In the genomic region with DNA sequence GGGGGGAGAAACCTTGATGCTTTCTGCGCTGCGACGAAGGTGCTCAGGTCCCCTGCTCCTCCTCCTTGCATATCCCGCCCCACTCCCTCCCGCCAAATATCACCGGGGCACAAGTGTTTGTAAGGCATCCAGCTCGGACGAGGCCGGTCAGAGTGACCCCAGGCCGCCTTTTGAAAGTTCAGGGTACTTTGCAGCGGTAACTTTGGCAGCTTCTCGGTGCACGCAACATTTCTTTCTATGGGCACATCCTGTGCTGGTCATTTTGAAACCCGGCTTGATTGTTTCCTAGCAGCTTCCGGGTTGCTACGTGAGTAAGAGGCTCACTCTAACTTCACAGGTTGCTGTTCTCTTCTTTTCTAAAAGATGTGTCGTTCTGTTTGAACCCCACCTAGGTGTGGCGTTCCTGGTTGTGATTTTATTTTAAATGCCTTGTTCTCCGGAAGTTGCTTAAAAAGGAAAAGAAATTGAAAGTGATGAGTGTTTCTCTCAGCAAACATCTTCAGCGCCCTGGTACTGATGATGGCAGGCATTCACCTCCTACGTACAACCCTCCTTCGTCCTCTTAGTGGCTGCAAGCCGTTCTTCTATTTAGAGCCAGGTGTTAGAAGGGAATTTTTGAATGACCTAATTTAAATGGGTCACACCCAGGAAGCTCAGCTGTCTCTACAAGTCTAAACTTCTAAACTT, we compare ENCODE assay signal across 1 mouse cellular context.
A peak's percentile ranks its signal among the peaks of the same experiment; 100 is the strongest.
TF ChIP-seq lines count a peak whose summit lies in the region.

No protein-coding gene starts in this region.

TF ChIP-seq in CH12.LX, 34 proteins besides CTCF, POLR2A, EP300 and RAD21 (continued from another document):
- TF ChIP-seq RCOR1 (conservative IDR thresholded peaks at IDR 0.05; ENCODE audit: low read depth, low read length) (no peak; the same call in 1 of the 2 replicates), UBTF (IDR thresholded peaks at IDR 0.05; ENCODE audit: low read depth, low read length) (no peak), TBP (conservative IDR thresholded peaks at IDR 0.05; ENCODE audit: low read depth, low read length) (0 out of 2 replicates have a peak, but pooled peaks have one; percentile 17), MAX (IDR thresholded peaks at IDR 0.05; ENCODE audit: low read length) (0 out of 2 replicates have a peak, but pooled peaks have one; percentile 1), SMC3 (IDR thresholded peaks at IDR 0.05; ENCODE audit: low read depth, low read length) (no peak), KAT2A (IDR thresholded peaks at IDR 0.05; ENCODE audit: insufficient replicate concordance, low read length) (no peak), MYC (IDR thresholded peaks at IDR 0.05; ENCODE audit: low read depth, low read length) (no peak), CHD2 (IDR thresholded peaks at IDR 0.05; ENCODE audit: low read length) (no peak), NRF1 (IDR thresholded peaks at IDR 0.05; ENCODE audit: low read depth, low read length) (no peak)
TF ChIP-seq in CH12.LX: peak in this region for 9.
